Mouse (Mus musculus) fibroblast of lung, adult 2 months (primary cell): ENCODE results near the gene Ift46.
A peak's percentile ranks its signal among the peaks of the same experiment; 100 is the strongest.
"Not testable (repeated sequence)": the region's sequence is repeated elsewhere in the genome, so short reads cannot be mapped to it uniquely, and the experiment has no call there.

ENCODE experiments used
- DNase-seq: peaks from one replicate; pipeline ENCODE4 v3.0.0-alpha.2; 2011; ENCODE audit warnings: low read depth

Gene Ift46

DNA sequence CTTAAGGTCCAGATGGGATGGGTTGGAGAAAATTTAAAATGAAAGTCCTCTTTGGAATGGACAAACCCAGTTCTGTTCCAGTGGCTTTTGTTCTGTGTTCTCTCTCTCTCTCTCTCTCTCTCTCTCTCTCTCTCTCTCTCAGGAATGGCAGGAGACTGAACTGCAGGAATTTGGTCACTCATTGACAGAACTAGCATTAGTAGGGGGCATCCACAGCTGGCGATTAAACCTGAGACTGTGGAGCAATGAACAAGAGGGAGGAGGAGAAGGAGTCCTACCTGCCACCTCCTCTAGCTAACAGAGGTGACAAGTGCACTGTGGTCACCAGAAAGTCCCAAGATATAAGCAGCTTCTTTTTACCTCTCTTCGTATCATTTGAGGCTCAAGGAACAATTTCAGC lies 31.4 kb upstream of the Ift46 start:
- DNase-seq = no peak

DNA sequence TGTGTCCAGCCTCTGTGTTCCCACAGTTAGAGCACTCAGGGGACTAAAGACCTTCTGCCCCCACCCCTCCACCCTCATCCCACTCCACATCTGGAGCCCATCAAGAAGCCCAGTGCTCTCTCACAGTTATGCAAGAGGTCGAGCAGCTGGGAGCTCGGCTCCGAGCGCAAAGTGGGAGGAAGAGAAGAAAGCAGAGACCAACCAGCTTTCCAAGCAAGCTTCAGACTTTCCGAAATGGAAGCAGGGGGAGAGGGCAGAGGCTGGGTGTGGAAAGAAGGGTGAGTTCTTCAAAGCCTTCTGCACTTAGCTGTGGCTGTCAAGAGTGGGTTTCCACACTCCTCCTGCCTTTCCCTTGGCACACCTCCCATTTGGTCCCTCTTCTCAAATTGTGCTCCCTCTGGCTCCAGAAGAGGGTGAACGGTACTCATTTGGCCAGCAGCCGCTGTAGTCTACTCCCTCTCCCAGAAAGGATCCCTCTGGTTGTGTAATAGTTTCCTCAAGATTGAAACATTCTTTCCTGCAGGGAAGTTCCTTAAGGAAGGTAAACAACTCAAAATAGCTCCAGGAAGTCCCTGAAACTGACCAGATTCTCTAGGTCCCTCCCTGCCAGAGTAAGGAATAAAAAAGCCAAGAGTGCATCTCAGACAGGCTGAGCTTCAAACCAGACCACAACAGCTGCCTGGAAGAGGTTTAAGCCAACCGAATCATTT lies 30.3 kb upstream of the Ift46 start:
- DNase-seq = peak; percentile 80

DNA sequence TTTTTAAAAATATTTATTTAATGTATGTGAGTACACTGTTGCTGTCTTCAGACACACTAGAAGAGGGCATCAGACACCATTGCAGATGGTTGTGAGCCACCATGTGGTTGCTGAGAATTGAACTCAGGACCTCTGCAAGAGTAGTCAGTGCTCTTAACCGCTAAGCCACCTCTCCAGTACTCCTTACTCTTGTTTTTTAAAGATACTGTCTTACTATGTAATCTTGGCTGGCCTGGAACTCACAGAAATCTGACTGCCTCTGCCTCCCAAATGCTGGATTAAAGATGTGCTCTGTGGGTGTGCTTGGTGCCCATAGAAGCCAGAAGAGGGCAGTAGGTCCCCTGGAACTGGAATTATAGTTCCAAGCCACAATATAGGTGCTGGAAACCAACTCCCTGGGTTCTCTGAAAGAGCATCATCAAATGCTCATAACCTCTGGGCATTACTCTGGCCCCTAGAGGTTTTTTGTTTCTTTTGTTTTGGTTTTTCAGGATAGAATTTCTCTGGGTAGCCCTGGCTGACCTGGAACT lies 27.0 kb upstream of the Ift46 start:
- DNase-seq = no peak

DNA sequence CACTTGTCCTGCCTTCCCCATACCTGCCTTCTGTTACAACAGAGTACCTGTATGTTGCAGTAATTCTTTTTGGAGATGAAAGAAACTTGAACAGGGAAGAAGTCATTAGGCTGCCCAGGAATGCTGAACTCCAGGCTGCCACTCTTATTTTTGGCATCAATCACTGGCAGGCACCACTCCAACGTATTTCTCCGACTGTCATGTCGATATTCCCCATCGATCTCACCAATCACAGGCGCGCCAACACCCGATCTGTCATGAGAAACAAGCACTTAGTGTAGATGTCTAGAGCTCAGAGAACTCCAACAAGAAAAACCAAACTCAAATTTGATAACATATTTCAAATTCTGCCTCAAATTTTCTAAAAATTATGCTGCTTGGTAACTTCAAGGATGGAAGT lies 22.3 kb upstream of the Ift46 start:
- no peak for DNase-seq

DNA sequence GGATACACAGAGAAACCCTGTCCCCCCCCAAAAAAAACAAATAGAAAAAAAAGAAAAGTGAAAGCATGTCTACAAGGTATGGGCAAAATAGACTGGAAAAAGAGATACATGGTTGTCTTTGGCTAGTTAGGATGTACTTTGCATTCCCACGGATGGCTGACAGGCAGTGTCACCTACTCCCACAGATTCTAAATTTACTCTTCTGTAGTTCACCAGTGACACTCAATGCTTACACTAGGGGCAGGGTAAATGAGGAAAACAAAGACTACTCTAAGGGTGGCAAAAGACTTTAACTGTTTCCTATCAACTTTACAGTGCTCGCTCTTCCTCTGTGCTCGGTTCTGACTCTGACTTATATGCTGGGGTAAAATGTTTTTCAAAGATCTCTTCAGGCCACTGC lies 21.0 kb upstream of the Ift46 start:
- no peak for DNase-seq

DNA sequence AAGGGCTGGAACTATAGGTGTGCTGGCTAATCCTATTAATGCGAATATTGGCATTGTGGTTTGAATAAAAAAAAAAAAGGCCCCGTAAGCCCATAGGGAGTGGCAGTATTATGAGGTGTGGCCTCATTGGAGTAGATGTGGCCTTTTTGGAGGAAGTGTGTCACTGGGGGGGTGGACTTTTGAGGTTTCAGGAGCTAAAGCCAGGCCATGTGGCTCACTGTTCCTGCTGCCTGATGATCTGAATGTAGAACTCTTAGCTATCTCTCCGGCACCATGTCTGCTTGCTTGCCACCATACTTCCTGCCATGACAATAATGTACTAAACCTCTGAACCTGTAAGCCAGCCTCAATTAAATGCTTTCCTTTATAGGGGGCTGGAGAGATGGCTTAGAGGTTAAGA lies 20.4 kb upstream of the Ift46 start:
- DNase-seq = no peak

DNA sequence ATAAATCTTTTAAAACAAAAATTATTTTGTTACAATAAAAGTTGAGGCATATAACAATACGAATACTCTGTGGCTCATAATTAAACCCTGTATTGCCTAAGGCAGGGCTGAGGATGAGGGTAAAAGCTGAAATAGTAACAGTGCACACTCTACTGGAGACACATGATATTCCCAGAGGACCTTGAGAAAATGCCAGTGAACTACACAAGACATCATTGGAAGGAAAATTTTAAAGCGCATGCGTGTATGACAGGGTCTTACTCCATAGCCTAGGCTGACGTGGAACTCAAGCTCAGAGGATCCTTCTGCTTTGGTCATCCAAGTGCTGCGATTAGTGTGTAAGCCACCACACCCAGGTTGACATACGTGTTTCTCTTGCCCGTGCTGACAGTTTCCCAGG lies 19.2 kb upstream of the Ift46 start:
- DNase-seq = no peak

DNA sequence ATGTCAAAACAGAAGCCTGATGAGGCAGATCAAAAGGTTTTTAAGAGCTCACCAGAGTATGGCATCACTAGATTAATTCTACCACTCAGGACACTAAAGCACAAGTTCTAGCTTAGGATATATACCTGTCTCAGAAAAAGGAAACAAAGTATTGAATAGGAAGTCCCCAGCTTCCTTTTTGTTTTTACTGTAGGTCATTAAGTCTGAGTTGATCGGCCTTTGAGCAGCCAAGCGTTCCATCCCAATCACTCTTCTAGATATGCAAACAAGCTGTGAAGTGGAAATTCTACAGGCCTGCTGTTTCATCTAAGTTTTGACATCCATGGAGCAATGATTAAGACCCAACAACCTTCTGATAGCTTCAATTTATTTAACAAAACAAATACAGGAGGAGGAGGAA lies 6.8 kb upstream of the Ift46 start:
- no peak for DNase-seq

DNA sequence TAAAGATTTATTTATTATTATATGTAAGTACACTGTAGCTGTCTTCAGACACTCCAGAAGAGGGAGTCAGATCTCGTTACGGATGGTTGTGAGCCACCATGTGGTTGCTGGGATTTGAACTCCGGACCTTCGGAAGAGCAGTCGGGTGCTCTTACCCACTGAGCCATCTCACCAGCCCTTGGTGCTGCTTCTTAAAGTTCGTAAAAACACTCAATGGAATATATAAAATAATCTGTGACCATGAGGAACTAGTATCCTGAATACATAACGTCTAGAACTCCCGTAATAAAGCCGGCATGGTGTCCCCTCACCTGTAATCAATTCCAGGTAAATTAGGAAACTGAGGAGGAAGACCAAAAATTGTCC lies 304 bp downstream of the Ift46 start:
- DNase-seq = not testable (repeated sequence)

DNA sequence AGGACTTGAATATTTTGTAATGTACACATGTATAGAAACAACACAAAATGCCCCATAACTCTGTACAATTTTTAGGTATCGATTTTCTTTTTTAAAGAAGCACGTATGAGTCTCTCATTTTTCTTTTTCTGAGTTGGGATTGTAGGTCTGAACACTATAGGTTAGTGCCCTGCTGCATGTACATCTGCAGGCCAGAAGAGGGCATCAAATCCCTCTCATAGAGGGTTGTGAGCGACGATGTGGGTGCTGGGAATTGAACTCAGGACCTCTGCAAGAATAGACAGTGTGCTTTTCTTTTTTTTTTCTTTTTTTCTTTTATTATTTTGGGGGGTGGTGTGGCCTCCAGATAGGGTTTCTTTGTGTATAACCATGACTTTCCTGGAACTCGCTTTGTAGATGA lies 3.7 kb downstream of the Ift46 start:
- DNase-seq = no peak

DNA sequence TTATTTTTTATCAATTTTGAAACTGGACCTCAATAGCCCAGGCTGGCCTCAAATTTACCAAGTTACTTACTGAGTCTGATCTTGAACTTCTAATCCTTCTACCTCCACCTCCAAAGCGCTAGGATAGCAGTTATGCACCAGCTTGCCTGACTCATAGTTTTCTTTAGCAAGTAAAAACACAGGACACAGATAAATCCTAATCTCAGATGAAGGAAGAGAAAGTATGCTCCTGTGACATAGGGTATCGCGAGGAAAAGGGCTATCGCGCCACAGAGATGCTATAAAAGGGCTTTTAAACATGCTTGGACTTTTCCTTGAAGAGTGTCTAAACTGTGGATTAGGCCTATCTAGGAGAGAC lies 4.7 kb downstream of the Ift46 start:
- no peak for DNase-seq

DNA sequence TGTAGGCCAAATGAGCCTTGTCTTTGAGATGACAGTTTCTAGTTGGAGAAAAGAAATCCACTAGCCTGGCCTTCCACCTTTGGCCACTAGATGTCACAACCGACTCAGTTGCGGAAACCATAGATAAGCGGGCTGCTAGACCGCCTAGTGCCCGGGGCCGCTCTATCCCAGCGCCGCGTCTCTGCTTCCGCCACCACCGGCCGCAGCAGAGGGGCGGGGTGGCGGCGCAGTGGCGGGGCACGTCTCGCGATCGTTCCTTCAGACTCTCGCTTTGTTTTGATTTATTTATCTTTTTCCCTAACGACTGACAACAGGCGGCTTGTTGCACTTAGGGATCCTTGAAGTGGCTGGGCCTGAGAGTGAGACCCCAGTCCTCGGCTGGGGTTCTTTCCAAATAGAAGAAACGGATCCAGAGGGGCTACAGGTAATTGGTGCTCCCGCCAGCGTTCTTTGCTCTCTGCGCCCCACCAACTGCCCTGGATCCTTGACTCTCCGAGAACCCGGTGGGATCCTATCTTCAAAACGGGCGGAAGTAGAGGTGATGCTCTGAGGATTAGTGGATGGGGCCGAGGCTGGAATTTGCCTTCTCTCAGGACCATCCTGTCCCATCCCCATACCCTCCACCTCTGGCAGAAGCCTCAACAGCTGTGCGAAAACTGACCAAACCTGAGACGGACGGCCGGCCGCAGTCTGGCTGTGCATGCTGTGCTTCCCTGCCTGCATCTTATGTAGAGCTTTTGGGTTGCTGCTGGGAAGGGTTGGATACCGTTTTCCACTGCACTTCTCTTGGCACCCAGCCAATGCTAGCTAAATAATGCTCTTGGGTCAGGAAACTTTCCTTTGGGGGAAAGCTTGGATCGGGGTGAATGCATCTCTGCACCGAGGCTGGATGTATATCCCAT lies 5.3 kb downstream of the Ift46 start:
- DNase-seq = peak; percentile 91

DNA sequence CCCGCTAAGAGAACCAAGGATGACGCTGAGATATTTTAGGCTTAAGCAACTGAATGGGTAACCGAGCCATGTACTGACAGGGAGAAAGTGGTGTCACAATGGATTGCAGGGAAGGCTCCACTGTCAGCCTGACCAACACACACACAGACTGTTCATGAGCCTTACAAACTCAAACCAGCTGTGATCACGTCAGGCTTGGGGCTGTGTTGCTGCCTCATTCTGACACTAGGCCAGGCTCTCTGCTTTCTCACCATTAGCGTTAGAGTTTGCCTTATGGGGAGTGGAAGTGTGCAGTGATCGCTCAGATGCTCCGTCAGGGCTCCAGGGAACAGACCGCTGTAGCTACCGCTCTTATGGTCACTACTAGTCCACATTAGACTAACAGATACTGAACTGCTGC lies 25.1 kb downstream of the Ift46 start:
- no peak for DNase-seq

DNA sequence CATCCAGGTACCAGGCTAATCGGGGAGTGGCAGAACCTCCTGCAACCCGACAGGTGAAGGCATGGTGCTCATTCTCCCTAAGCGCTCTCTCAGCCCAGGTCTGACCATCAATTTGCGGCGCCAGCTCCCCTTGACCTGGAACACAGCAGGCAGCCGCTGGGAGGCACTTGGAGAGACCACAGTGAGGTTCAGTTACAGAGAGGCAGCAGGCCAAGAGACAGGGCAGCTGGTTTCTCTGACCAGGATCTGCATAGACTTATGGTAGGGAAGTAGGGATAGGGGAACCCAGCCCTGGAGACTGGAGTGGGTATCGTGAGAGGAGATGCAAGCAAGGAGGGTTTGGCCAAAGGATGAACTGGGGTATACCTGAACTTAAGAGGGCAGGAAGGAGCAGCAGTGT lies 30.6 kb downstream of the Ift46 start:
- DNase-seq = no peak

DNA sequence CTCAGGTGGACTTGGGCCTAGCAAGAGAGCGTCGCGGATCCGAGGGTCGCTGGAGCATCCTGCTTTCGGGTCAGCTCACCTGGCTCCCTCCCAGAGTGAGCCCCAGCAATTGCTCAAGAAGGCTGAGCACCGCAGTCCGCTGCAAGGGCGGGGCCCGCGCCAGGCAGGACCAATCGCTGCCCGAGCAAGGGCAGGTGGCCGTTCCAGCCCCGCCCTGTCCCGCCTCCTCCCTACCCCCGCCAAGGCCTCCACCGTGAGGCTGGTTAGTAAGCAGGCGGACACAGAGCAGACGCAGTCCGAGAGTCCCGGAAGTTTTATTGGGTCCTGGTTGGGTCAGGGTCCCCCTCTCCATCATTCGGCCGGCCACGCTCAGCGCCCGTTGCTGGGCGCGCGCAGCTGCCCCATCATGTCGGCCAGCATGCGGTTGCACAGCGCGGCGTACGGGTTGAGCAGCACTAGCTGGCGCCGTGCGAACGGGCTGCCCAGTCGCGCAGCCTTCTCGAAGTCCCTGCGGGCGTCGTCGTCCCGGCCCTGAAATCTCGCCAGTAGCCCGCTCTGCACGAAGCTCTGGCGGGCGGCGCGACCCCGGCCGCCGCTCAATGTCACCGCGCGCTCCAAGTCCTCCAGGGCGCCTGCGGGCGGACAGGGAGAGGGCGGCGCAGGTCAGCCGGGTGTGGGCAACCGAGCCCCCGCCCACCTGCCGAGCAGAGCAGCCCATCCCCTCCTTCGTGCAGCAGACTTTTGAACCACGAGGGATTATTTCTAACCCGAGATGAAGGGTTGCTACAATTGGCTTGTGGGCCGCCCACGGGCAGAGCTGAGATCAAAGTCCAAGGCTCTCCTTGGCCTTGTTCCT lies 31.6 kb downstream of the Ift46 start, which contains the start of gene Tmem25:
Gene Tmem25 (minus strand): TSS at position 206 of the 856 bp plus-strand sequence.
- peak; percentile 39 for DNase-seq

DNA sequence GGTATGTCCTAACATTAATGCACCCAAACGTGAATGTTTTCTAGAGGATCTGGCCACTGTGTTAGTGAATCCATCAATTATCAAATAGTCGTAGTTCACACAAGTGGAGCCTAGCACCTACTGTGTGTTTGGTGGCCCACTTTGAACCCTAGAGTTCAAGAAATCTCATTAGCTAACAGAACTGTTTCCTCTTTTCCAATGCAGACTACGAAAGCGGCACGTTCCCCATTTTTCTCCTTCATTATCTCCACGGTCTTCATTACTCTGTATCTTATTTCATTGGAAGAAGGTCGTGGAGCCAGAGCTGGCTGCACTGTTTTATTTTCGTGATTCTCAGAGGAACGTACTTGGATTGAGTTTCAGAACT lies 32.2 kb downstream of the Ift46 start:
- DNase-seq = no peak

DNA sequence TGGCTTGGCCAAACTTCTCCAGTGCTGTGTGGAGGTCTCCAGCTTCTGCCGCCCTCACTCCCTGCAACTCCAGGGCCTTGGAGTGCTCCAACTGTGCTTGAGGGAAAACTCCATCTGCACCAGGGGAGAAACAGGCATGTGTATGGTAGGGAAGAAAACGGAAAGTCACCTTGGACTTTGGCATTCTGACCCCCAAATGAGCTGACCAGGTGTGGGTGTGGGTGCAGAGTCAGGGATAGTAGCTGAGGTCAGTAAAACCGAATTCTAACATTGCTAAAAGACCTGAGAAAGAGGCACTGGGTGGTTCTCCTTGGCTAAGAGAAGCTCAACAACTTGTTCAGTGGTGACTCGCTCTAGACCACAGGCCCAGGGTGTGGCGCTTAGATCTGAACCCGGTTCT lies 34.0 kb downstream of the Ift46 start:
- no peak for DNase-seq

DNA sequence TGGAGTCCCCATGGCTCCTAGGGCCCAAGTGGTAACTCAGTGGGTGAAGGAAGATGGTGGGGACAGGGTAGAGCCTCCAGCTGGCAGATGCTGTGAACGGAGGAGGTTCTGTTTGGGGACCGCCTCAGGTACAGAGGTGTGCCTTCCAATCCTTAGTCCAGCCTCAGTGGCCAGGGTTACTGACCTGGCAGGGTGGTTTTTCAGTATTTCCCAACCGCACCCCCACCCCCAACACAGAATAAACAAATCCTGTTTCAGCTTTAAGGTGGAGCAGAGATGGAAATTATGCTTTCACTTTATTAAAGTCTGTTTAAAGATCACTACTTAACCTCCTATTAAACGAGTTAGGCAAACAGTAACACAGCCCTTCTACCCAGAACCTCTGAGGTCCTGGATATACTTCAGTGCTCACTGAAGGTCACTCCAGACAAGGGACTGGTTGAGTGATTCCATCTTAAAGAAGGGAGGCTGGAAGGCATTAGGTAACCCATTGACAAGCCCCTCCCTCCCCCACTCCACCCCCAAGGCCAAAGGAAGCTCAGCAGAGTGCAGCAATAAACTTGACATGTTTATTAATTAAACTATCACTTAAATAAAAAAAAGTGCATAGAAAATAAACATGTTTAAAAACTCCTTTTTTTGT lies 35.2 kb downstream of the Ift46 start, which contains the start of gene Ttc36:
Gene Ttc36 (minus strand): TSS at position 265 of the 643 bp plus-strand sequence.
- DNase-seq = no peak

DNA sequence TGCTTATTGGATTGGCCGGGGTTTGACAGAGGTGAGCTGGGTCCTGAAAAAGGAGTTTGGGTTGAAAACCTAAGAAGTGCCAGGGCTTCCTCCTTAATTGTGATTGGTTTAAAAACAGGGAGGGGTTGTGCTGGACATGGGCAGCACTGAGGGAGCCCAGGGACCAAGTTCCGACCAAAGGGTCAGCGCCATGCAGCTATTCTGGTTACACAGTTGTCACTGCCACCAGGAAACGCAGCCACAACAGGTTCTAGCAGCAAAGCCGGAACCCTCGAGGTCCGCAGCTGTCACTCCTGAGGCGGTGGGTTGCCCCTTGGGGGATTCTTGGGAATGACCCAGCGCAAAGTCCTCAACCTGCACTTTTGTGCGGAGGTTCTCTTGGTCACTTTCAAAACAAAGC lies 37.0 kb downstream of the Ift46 start:
- DNase-seq = no peak

DNA sequence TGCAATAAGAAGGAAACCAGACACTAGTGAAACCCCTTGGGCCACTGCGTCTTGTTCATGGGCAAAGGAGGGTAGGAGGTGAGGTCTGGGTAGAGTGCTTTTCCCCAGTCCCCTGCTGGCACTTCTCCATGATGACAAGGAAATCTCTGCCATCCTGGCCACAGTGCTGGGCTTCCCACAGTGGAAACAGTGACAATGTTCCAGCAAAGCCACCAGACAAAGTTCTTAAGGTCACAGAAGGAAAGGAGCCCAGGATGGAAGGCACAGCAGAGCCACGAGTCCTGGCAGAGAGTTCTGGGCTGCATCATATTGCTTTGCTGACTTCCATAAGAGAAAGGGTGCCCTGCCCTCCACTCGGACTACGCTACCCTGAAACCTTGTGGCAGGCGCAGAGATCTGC lies 37.8 kb downstream of the Ift46 start:
- DNase-seq = no peak

DNA sequence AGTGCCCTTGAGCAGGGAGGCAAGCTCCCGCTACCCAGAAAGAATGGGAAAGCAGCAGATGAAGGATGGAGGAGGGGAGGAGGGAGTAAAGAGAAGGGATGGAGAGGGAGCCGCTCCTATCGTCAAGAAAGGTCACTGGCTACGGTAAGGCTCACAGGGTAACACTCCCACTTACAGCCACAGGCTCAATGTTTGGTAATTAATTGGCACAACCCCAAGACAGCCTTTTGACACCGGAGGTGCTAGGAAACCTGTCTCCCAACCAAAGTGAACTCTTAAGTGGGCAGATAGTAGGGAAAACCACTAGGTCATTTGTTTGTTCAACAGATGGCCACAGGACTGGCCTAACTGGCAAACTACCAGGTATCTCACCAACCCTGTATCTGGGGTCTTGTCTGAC lies 39.4 kb downstream of the Ift46 start:
- no peak for DNase-seq

DNA sequence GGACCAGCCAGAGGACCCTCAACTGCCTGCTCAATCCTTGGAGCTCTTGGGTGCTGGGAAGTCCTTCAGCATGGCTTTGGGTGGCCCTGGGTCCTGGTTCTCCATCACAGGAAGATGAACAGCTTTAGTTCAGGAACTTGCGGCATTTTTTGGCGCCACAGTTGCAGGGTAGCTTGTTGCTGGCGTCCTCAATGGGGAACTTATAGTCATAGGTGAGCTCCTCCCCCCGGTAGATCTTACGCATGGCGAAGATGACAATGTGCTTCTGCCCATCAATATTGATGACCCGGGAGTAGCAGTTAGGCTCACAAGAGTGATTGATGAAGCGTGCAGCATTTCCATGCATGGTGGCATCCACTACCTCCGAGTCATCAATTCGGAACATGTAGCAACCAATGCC lies 40.1 kb downstream of the Ift46 start:
- DNase-seq = no peak
